Mouse (Mus musculus): ENCODE measurements around the gene Arhgap8. TPM values are rescaled to one million over a fixed set of nuclear protein-coding genes. Genes with fewer than 3 reads are reported as not detected.

Arhgap8 gene
- polyA plus RNA-seq, 1 experiment from 2014 or later: 0.19 TPM

DNA sequence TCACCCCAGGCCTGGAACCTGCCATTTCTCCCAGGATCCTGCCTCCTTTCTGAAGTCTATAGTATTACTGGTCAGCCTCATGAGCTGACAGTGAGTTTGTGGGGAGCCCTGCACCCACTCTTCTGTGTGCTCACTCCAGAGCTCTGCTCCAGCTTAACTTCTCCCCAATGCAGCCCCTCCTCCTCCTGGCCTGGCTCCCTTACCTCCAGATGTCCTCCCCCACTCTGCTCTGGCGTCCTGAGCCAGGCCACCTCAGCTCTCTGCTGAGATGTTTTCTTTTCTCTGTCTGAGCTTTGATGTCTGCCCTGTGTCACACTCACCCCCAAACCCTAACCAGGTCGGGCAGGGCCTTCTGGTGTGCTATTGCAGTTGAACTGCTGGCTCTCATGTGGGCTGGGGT lies 24.5 kb downstream of the Arhgap8 start:
- Histone ChIP-seq H3K27ac (ENCODE audit: low read depth) (no peak overlapping the region), H3K4me1 (ENCODE audit: insufficient read depth) (0 out of 2 replicates have a peak, but pooled peaks cover 3% of the 10 kb centered on the region), H3K9me3 (ENCODE audit: low read length) (no peaks in the 10 kb centered on the region), H3K9ac (replicated peaks) (no peak overlapping the region), H3K4me2 (ENCODE audit: low read depth, low read length) (no peak overlapping the region), H3K4me3 (ENCODE audit: low read depth, low read length) (no peak overlapping the region), H3K27me3 (ENCODE audit: insufficient read depth, low read length) (no peaks in the 10 kb centered on the region), H3K36me3 (replicated peaks; ENCODE audit: insufficient read depth, low read length) (no peaks in the 10 kb centered on the region)
- ATAC-seq (no peak), DNase-seq (no peak)
- TF ChIP-seq CTCF (IDR thresholded peaks at IDR 0.05; ENCODE audit: low read depth) (no peak), EP300 (IDR thresholded peaks at IDR 0.05; ENCODE audit: low read depth) (no peak)
- WGBS (ENCODE audit: insufficient replicate concordance): 28% methylated on average over 2 of the region's 2 CpGs

DNA sequence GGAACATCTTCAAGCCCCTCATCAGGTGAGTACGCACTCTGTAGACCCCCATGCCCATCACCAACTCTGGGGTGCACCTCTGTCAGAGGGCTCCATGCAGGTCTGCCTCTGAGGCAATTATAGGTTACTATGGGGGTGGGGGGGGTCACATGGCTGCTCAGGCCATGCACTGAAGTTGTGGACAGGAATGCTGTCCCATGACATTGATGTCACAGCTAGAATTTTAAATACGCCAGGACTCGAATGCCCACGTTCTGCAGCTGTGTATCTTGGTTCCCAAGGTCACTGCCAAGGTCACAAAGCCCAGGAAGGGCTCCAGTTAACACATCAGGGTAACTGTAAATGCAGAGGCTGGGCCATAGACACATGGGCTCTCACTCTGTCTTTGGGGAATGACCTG lies 26.0 kb downstream of the Arhgap8 start:
- WGBS (ENCODE audit: insufficient replicate concordance): 69% methylated on average over 4 of the region's 4 CpGs
- Histone ChIP-seq H3K9ac (replicated peaks) (no peak overlapping the region), H3K36me3 (replicated peaks; ENCODE audit: insufficient read depth, low read length) (no peaks in the 10 kb centered on the region), H3K27me3 (ENCODE audit: insufficient read depth, low read length) (no peaks in the 10 kb centered on the region), H3K27ac (ENCODE audit: low read depth) (no peak overlapping the region), H3K4me2 (ENCODE audit: low read depth, low read length) (no peak overlapping the region), H3K4me1 (ENCODE audit: insufficient read depth) (0 out of 2 replicates have a peak, but pooled peaks cover 3% of the 10 kb centered on the region), H3K4me3 (ENCODE audit: low read depth, low read length) (no peak overlapping the region), H3K9me3 (ENCODE audit: low read length) (no peaks in the 10 kb centered on the region)
- no peak for DNase-seq
- no peak for ATAC-seq
- TF ChIP-seq EP300 (IDR thresholded peaks at IDR 0.05; ENCODE audit: low read depth) (no peak), CTCF (IDR thresholded peaks at IDR 0.05; ENCODE audit: low read depth) (no peak)

DNA sequence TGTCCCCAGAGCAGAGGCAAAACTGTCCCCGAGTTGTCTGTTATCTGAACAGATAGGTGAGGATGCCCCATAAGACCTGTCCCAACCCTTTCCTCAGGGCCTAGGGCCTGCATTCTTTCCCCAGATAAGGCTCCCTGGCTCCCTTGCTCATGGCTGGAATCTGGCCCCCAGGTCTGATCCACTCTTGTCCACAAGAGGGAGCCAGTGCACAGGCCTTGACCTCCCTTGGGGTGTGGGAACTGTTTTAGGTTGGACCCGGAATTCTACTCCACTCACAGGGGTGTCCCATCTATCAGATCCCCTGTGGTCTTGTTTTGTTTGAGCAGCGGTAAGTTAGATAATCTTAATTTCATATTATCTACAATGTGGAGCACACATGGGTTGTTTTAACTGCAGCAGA lies 35.1 kb downstream of the Arhgap8 start:
- Histone ChIP-seq H3K4me1 (ENCODE audit: insufficient read depth) (no peaks in the 10 kb centered on the region), H3K9me3 (ENCODE audit: low read length) (no peaks in the 10 kb centered on the region), H3K27me3 (ENCODE audit: insufficient read depth, low read length) (peaks cover 7% of the 10 kb centered on the region; the same call in 1 of the 2 replicates), H3K4me2 (ENCODE audit: low read depth, low read length) (no peak overlapping the region), H3K9ac (replicated peaks) (no peak overlapping the region), H3K27ac (ENCODE audit: low read depth) (no peak overlapping the region), H3K4me3 (ENCODE audit: low read depth, low read length) (no peak overlapping the region), H3K36me3 (replicated peaks; ENCODE audit: insufficient read depth, low read length) (no peaks in the 10 kb centered on the region)
- 5% methylated on average over 3 of the region's 3 CpGs for WGBS (ENCODE audit: insufficient replicate concordance)
- TF ChIP-seq CTCF (IDR thresholded peaks at IDR 0.05; ENCODE audit: low read depth): peak; percentile 92
- no peak for TF ChIP-seq EP300 (IDR thresholded peaks at IDR 0.05; ENCODE audit: low read depth)
- ATAC-seq (no peak; the same call in 1 of the 2 replicates), DNase-seq (peak; percentile 76)

DNA sequence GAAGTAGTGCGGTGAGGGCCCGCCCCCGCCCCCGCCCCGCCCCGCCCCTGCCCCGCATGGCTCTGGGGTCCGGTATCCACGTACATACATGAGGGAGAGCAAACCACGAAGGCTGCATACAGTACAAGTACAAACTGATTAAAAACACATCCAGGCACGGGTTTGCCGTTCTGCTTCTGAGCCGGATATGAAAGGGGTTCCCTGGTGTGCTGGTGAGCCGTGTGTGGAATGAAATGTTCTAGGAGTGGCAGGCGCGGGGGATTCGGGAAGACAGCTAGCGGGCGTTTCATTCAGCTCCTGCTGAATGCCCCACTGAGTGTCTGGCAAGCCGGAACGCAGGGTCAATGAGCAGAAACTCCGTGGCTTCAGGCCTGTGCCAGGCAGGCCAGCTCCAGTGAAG lies 36.6 kb downstream of the Arhgap8 start:
- DNase-seq (no peak), ATAC-seq (no peak)
- Histone ChIP-seq H3K4me2 (ENCODE audit: low read depth, low read length) (peak overlapping the region; percentile 40), H3K27me3 (ENCODE audit: insufficient read depth, low read length) (peaks cover 7% of the 10 kb centered on the region; the same call in 1 of the 2 replicates), H3K9me3 (ENCODE audit: low read length) (no peaks in the 10 kb centered on the region), H3K36me3 (replicated peaks; ENCODE audit: insufficient read depth, low read length) (no peaks in the 10 kb centered on the region), H3K9ac (replicated peaks) (no peak overlapping the region), H3K4me1 (ENCODE audit: insufficient read depth) (no peaks in the 10 kb centered on the region), H3K4me3 (ENCODE audit: low read depth, low read length) (no peak overlapping the region), H3K27ac (ENCODE audit: low read depth) (no peak overlapping the region)
- TF ChIP-seq EP300 (IDR thresholded peaks at IDR 0.05; ENCODE audit: low read depth): no peak
- no peak for TF ChIP-seq CTCF (IDR thresholded peaks at IDR 0.05; ENCODE audit: low read depth)
- WGBS (ENCODE audit: insufficient replicate concordance): 7% methylated on average over 22 of the region's 22 CpGs

DNA sequence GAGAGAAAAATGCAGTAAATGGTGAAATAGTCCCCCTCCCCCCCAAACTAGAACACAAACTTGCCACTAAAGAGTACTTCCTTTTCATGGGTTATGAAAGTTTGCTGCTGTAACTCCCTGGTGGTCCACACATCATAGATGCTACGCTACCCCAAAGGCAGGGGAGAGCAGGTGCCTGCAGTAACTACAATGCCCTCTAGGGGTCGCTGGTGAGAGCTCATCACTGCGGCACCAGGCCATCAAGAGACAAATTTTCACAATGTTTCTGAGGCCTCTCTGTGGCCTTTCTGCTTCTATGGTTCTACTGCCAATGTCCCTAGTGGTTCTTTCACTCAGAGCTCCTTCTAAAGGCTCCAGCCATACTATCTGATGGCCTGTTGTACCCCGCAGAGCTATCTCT lies 38.6 kb downstream of the Arhgap8 start:
- WGBS (ENCODE audit: insufficient replicate concordance): 33% methylated on average over 4 of the region's 4 CpGs
- TF ChIP-seq EP300 (IDR thresholded peaks at IDR 0.05; ENCODE audit: low read depth): no peak
- TF ChIP-seq CTCF (IDR thresholded peaks at IDR 0.05; ENCODE audit: low read depth): peak; percentile 79
- no peak overlapping the region for H3K4me3 ChIP-seq (ENCODE audit: low read depth, low read length)
- no peak overlapping the region for H3K4me2 ChIP-seq (ENCODE audit: low read depth, low read length)
- H3K9me3 ChIP-seq (ENCODE audit: low read length): no peaks in the 10 kb centered on the region
- H3K27ac ChIP-seq (ENCODE audit: low read depth): no peak overlapping the region
- no peaks in the 10 kb centered on the region for H3K4me1 ChIP-seq (ENCODE audit: insufficient read depth)
- H3K27me3 ChIP-seq (ENCODE audit: insufficient read depth, low read length): peaks cover 7% of the 10 kb centered on the region; the same call in 1 of the 2 replicates
- DNase-seq (peak; percentile 61), ATAC-seq (no peak)
- H3K36me3 ChIP-seq (replicated peaks; ENCODE audit: insufficient read depth, low read length): no peaks in the 10 kb centered on the region
- no peak overlapping the region for H3K9ac ChIP-seq (replicated peaks)

DNA sequence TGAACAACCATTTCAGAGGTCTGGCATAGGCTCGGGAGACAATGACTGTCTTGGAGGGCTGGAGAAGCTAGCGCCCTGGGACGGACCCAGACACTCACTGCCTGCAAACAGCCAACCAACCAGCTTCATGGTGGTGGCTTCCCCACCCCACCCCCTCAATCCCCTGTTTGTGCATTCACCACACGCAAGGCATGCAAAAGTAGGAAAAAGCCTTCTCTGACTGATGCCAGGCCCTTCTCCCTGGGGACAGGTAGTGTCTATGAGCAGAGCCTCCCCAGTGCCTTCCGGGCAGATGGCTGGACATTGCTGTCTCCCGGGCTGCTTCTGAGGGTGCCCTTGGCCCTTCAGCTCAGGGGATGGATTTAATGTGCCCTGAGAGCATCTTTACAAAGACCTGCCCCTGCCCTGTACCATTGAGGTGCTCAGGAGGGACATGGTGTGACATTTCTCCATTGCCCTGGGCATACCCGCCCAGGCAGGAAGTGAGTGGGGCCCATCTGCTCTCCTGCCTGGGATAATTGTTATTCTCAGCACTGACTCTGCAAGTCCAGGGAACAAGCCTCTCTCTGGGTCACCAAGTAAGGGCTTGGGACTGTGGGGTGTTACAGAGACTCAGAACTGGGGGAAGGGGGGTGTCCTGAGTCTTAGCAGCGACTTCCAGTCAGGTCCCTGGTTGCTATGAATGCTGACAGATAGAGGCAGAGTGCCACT lies 43.0 kb downstream of the Arhgap8 start:
- H3K9ac ChIP-seq (replicated peaks): no peak overlapping the region
- 68% methylated on average over 8 of the region's 8 CpGs for WGBS (ENCODE audit: insufficient replicate concordance)

More for the DNA sequence above, 43.0 kb downstream of the Arhgap8 start:
- H3K27me3 ChIP-seq (ENCODE audit: insufficient read depth, low read length): no peaks in the 10 kb centered on the region
- H3K9me3 ChIP-seq (ENCODE audit: low read length): no peaks in the 10 kb centered on the region
- no peaks in the 10 kb centered on the region for H3K36me3 ChIP-seq (replicated peaks; ENCODE audit: insufficient read depth, low read length)
- TF ChIP-seq CTCF (IDR thresholded peaks at IDR 0.05; ENCODE audit: low read depth): no peak
- no peak for TF ChIP-seq EP300 (IDR thresholded peaks at IDR 0.05; ENCODE audit: low read depth)
- no peak overlapping the region for H3K4me3 ChIP-seq (ENCODE audit: low read depth, low read length)
- ATAC-seq: no peak
- H3K27ac ChIP-seq (ENCODE audit: low read depth): no peak overlapping the region
- H3K4me2 ChIP-seq (ENCODE audit: low read depth, low read length): no peak overlapping the region
- no peak for DNase-seq
- no peaks in the 10 kb centered on the region for H3K4me1 ChIP-seq (ENCODE audit: insufficient read depth)
